Mouse (Mus musculus) CD4-positive helper T cell, adult 2 months (primary cell): ENCODE data around the gene Thsd7b.
A peak's percentile ranks its signal among the peaks of the same experiment; 100 is the strongest.

Source experiments
- DNase-seq: peaks from one replicate; pipeline ENCODE4 v3.0.0-alpha.2; 2012; ENCODE audit warnings: low read depth, missing footprints, low spot score

The Thsd7b gene

GRCm38 (mm10) chr1:129635146-129635545 lies 362.0 kb downstream of the Thsd7b start:
- no peak for DNase-seq

- no peak for DNase-seq
Measured at GRCm38 (mm10) chr1:129644252-129644861, 371.3 kb downstream of the Thsd7b start.

DNA sequence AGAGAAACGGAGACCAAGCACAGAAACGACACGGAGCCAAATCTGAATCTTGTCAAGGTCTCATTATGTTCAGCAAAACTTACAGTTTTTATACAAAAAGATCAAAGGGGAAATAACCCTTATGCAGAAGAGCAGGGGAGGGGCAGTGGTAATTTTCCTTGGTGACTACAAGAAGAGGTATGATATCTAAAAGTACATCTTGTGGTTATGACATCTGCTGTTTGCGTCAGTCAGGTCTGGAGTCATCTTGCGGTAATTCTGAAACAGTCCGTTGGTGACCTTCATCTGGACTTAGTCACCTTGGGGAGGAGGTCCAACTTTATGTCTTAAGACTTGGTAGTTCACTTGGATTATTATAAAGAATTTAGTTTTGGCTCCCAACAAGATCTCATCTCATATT lies 378.3 kb downstream of the Thsd7b start:
- DNase-seq = peak; percentile 36

DNA sequence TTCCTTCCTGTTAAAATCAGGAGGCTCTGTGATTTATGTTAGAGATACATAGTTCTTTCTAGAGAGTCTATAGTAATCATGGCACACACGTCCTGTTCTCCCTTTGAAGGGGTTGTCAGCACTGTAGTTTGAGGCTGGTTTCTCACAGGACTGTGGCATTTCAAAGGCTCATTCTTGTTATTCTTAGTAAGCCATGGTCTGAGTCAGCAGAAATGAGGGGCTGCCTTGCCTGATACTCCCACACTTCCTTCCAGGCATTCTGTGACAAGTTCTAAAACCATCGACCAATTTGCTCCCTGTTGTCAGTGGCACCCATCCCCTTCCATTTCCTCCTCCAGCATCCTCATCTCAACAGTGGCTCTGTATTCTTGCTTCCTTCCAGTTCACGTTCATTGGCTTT lies 384.9 kb downstream of the Thsd7b start:
- no peak for DNase-seq

GRCm38 (mm10) chr1:129675878-129676277 lies 402.8 kb downstream of the Thsd7b start:
- DNase-seq = no peak

- DNase-seq = no peak
Measured at GRCm38 (mm10) chr1:129678851-129679250, 405.7 kb downstream of the Thsd7b start.

DNA sequence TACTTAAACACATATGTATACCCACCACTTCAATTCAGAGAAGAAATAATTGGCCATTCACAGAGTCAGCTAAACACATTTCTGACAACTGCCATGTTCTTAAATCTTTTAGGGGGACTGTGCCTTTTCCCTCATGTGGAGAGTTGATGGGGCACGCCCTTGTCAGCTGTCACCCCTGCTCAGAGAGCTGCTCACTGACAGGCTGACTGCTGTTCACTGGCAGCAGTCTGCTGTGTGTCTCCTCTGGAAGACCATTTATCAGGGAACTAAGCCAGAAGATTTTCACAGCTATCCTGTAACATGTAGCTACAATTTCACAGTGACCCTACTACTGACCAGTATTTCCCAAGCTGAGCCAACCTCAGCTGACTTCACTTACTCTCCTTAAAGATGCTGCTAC lies 432.6 kb downstream of the Thsd7b start:
- no peak for DNase-seq

- no peak for DNase-seq
Measured at GRCm38 (mm10) chr1:129712706-129713105, 439.6 kb downstream of the Thsd7b start.

- DNase-seq = no peak
Measured at GRCm38 (mm10) chr1:129713571-129713970, 440.5 kb downstream of the Thsd7b start.

DNA sequence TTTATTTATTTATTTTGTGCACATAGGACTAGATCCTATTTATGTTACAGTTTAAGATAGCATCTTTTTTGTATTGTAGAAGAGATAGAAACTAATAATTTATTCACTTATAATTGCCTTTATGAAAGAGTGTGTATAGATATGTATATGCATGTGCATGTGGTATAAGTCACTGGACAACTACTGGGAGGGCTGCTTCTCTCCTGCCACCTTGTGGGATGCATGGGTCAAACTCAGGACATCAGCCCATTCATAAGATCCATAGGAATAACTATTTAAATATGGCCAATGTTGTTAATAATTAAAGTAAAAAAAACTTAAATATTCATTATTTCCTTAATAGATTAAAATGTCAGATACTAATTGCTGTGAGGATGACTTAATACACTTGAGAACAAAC lies 446.5 kb downstream of the Thsd7b start:
- no peak for DNase-seq

- no peak for DNase-seq
Measured at GRCm38 (mm10) chr1:129731991-129732390, 458.9 kb downstream of the Thsd7b start.

GRCm38 (mm10) chr1:129747595-129747994 lies 474.5 kb downstream of the Thsd7b start:
- DNase-seq = no peak

GRCm38 (mm10) chr1:129756548-129757240 lies 483.6 kb downstream of the Thsd7b start:
- DNase-seq = no peak

- DNase-seq = no peak
Measured at GRCm38 (mm10) chr1:129759003-129759402, 485.9 kb downstream of the Thsd7b start.

DNA sequence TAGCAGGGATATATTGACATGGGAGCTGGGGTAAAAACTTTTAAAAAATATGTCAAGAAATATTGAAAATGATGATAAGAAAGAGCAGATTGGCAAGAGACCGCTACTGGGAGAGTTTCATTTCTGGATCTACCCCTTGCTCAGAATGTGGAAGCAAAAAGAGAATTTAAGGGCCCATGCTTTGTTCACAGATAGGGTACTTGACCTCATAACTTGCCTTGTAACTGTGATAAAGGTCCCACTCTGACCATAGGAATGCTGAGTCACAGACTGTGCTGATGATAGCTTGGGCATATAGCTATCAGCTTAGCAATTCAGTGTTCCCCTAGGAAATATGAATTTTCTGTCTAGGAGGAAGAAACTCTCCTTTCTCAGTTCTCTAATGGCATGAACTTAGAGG lies 488.1 kb downstream of the Thsd7b start:
- no peak for DNase-seq

GRCm38 (mm10) chr1:129764748-129765147 lies 491.6 kb downstream of the Thsd7b start:
- DNase-seq = no peak

- DNase-seq = no peak
Measured at GRCm38 (mm10) chr1:129777055-129777454, 504.0 kb downstream of the Thsd7b start.

- DNase-seq = no peak
Measured at GRCm38 (mm10) chr1:129779506-129779905, 506.4 kb downstream of the Thsd7b start.

DNA sequence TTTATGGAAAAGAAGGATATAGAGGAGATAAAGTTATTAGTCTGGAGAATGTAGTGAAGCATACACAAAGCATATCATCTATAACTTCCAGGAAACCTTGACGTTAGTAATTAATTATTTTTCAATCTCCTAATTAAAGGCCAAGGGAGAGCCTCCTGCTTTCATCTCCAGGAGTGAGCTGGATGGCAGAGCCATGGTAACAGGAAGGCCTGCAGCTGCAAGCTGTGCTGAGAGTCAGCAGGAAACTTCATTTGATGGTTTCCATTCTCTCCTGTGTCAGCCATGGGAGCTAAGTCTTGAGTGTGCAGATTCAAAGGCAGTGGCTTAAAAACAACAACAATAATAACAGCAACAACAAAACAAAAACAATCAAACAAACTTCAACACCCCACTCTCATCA lies 507.5 kb downstream of the Thsd7b start:
- DNase-seq = no peak

DNA sequence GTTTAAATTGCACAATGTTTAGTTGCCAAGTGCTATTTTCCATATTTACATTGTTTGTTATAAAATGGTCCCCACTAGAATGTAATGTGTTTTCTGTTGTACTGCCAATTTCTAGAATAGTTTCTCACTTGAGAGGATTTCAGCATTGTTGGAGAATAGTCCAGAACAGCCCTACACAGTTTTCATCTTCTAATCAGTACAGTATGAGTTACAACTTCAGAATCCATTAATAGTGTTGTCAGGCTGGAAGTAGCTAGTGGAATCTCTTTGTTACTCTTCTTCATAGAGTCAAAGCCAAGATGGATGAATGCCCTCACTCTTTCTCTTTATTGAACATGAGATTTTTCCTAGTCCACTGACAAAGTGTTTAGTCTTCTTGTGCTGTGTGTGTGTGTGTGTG lies 525.4 kb downstream of the Thsd7b start:
- no peak for DNase-seq

- DNase-seq = no peak
Measured at GRCm38 (mm10) chr1:129826927-129827326, 553.8 kb downstream of the Thsd7b start.

GRCm38 (mm10) chr1:129837324-129837723 lies 564.2 kb downstream of the Thsd7b start:
- no peak for DNase-seq

- no peak for DNase-seq
Measured at GRCm38 (mm10) chr1:129837776-129838175, 564.7 kb downstream of the Thsd7b start.
